In the genomic region with DNA sequence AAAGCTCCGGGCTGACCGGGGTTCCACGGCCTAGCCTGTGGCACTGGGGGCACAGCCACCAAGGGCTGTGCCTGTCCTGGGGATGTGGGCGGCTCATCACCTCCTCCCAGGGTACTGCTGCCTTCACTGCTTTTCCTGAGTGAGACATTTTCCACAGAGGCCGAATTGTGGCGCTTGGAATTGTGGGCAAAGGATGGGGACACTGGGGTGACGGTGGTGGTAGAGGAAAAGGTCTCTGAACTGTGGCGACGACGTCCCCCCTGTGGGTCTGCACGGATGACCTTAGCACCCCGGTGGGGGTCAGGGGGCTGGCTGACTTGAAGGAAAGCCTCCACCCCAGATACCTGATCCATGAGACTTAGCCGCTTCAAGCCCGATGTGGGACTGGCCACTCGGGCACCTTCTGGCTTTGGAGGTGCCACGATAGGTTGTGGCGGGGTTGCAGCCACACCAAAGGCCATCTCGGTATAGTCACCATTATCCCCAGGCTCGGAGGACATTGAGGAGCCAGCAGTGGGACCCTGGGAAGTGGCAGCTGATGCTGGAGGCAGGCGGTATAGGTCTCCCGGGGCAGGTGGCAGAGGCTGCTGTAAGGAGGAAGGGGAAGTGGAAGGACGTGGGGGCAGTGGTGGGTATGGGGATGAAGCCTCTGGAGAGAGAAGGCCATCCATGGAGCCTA, we compare ENCODE assay signal across 8 mouse cellular contexts. TPM values are rescaled to one million over a fixed set of nuclear protein-coding genes. Genes with fewer than 3 reads are reported as not detected.
DNase-seq lines count a peak whose midpoint lies in the region; ATAC-seq and TF ChIP-seq lines count a peak whose summit lies in the region.

No protein-coding gene starts in this region.

- peak overlapping the region; percentile 46 for H3K9ac ChIP-seq in midbrain, postnatal 0 days (replicated peaks; ENCODE audit: low read length, poor library complexity, severe bottlenecking)

- no peak for DNase-seq in left cerebral cortex, adult 2 months (ENCODE audit: extremely low spot score in 1 of 2, low spot score in 2 of 2)
- DNase-seq in left cerebral cortex, adult 18-20 months (ENCODE audit: low spot score in 2 of 2) = no peak
- DNase-seq in induced T-regulatory cell, adult 2 months (ENCODE audit: low read depth) = peak; percentile 4
- DNase-seq in midbrain, postnatal 0 days (ENCODE audit: low spot score) = no peak
- no peak for DNase-seq in right cerebral cortex, adult 2 months (ENCODE audit: low spot score in 2 of 2)
- DNase-seq in right cerebral cortex, postnatal 4 days = no peak
- no peak for DNase-seq in thymus, postnatal 36 days

- H3K4me3 ChIP-seq in left cerebral cortex, adult 2 months = peak overlapping the region; percentile 75
- H3K4me3 ChIP-seq in cortical plate, adult 2 months (ENCODE audit: insufficient read depth, low read length) = peak overlapping the region; percentile 50
- H3K4me3 ChIP-seq in midbrain, postnatal 0 days (ENCODE audit: low read depth, low read length) = peak overlapping the region; percentile 67

- H3K27ac ChIP-seq in left cerebral cortex, adult 2 months = peak overlapping the region; percentile 42
- no peak overlapping the region for H3K27ac ChIP-seq in cortical plate, adult 2 months (ENCODE audit: insufficient read depth, low read length)
- 0 out of 2 replicates have a peak overlapping the region, but pooled peaks have one; percentile 18 for H3K27ac ChIP-seq in midbrain, postnatal 0 days (ENCODE audit: low read depth, low read length)

- ATAC-seq in midbrain, postnatal 0 days (ENCODE audit: low FRiP score) = no peak

- peaks cover 10% of the 10 kb centered on the region for H3K4me1 ChIP-seq in cortical plate, adult 2 months (ENCODE audit: control insufficient read depth, insufficient read depth, low read length)
- H3K4me1 ChIP-seq in midbrain, postnatal 0 days (ENCODE audit: insufficient read depth, low read length) = peaks cover 50% of the 10 kb centered on the region

- H3K27me3 ChIP-seq in midbrain, postnatal 0 days (ENCODE audit: insufficient read depth, low read length) = no peaks in the 10 kb centered on the region

- H3K4me2 ChIP-seq in midbrain, postnatal 0 days (ENCODE audit: low read depth, low read length, poor library complexity, severe bottlenecking) = peak overlapping the region; percentile 96

- TF ChIP-seq CTCF in left cerebral cortex, adult 2 months (IDR thresholded peaks at IDR 0.05) = no peak
- no peak for TF ChIP-seq CTCF in cortical plate, adult 2 months (IDR thresholded peaks at IDR 0.05; ENCODE audit: extremely low read depth, insufficient read depth, low read length)
- no peak for TF ChIP-seq CTCF in midbrain, postnatal 0 days (IDR thresholded peaks at IDR 0.05)

- no peak for TF ChIP-seq POLR2A in cortical plate, adult 2 months (IDR thresholded peaks at IDR 0.05; ENCODE audit: extremely low read depth, insufficient read depth, low read length)

- H3K36me3 ChIP-seq in midbrain, postnatal 0 days (ENCODE audit: insufficient read depth, low read length) = no peaks in the 10 kb centered on the region

- intact Hi-C loops in left cerebral cortex, adult 2 months (cut with DNase I) = loop anchor here (5.0 kb wide), 4 partner anchors 58 to 193 kb away; no protein-coding TSS in a partner anchor

- WGBS in midbrain, postnatal 0 days = 75% methylated on average over 22 of the region's 22 CpGs

- H3K9me3 ChIP-seq in midbrain, postnatal 0 days (ENCODE audit: low read length) = no peaks in the 10 kb centered on the region

RNA-seq across cellular contexts. Expression of gene Irs2, which starts 3.3 kb away (rescaled TPM):
- total RNA-seq in left cerebral cortex, adult 2 months (2021) = 100 to 1,000 TPM in 1 of 2 experiments, 10 to 100 TPM in 1; 67.1 to 111 TPM
- 10 to 100 TPM; 64.4 to 93.4 TPM for total RNA-seq in left cerebral cortex, adult 18-20 months (2021)
- polyA plus RNA-seq in cortical plate, adult 2 months (2012; rRNA removed) = 15.6 and 18.0 TPM in 2 replicates
- 37.3 and 40.4 TPM in 2 replicates for total RNA-seq in midbrain, postnatal 0 days (2014; rRNA removed)
- 4.8 and 5.6 TPM in 2 replicates for polyA plus RNA-seq in midbrain, postnatal 0 days (2015; fragmentation: Nextera tagmentation; extraction: Ambion mirVana)
